Mouse (Mus musculus): ENCODE data around the gene Samd4. TPM values are rescaled to one million over a fixed set of nuclear protein-coding genes. Genes with fewer than 3 reads are reported as not detected.

The Samd4 gene
- 15.3 and 17.6 TPM in 2 replicates for polyA plus RNA-seq (2015; fragmentation: Nextera tagmentation; extraction: Ambion mirVana)

- 0% methylated on average over 53 of the region's 54 CpGs for WGBS
- peak; percentile 73 for ATAC-seq (replicated peaks; ENCODE audit: insufficient number of reproducible peaks, insufficient read depth, low FRiP score, low read depth)
- Histone ChIP-seq H3K9ac (peak within 1 kb of the TSS; percentile 97), H3K9me3 (replicated peaks) (no peaks in the 10 kb centered on the region), H3K27ac (peak within 1 kb of the TSS; percentile 98), H3K4me2 (peak within 1 kb of the TSS; percentile 92), H3K4me3 (peak within 1 kb of the TSS; percentile 80), H3K27me3 (no peaks in the 10 kb centered on the region), H3K36me3 (no peaks in the 10 kb centered on the region; the same call in 1 of the 2 replicates), H3K4me1 (replicated peaks) (peaks cover 27% of the 10 kb centered on the region)
Measured at GRCm38 (mm10) chr14:46882431-46883067, at the start of gene Samd4. TSS of gene Samd4 (plus strand) at chr14:46882854.

- Histone ChIP-seq H3K4me3 (no peak overlapping the region), H3K9ac (no peak overlapping the region), H3K36me3 (peaks cover 6% of the 10 kb centered on the region; the same call in 1 of the 2 replicates), H3K27me3 (no peaks in the 10 kb centered on the region), H3K4me1 (replicated peaks) (peaks cover 11% of the 10 kb centered on the region), H3K27ac (no peak overlapping the region), H3K9me3 (replicated peaks) (no peaks in the 10 kb centered on the region), H3K4me2 (no peak overlapping the region)
- WGBS = 57% methylated on average over 4 of the region's 4 CpGs
- ATAC-seq (replicated peaks; ENCODE audit: insufficient number of reproducible peaks, insufficient read depth, low FRiP score, low read depth) = no peak
Measured at GRCm38 (mm10) chr14:46839326-46839725, 43.3 kb upstream of the Samd4 start.

GRCm38 (mm10) chr14:46845706-46846105 is 36.9 kb upstream of the Samd4 start:
- no peak overlapping the region for H3K4me3 ChIP-seq
- H3K4me2 ChIP-seq = no peak overlapping the region
- H3K9ac ChIP-seq = no peak overlapping the region
- H3K27me3 ChIP-seq = no peaks in the 10 kb centered on the region
- peaks cover 25% of the 10 kb centered on the region for H3K36me3 ChIP-seq
- no peak for ATAC-seq (replicated peaks; ENCODE audit: insufficient number of reproducible peaks, insufficient read depth, low FRiP score, low read depth)
- H3K4me1 ChIP-seq (replicated peaks) = peaks cover 4% of the 10 kb centered on the region
- H3K9me3 ChIP-seq (replicated peaks) = no peaks in the 10 kb centered on the region
- H3K27ac ChIP-seq = no peak overlapping the region
- 91% methylated on average over 11 of the region's 11 CpGs for WGBS

GRCm38 (mm10) chr14:46848063-46848590 is 34.5 kb upstream of the Samd4 start:
- no peaks in the 10 kb centered on the region for H3K4me1 ChIP-seq (replicated peaks)
- H3K27ac ChIP-seq = no peak overlapping the region
- H3K9me3 ChIP-seq (replicated peaks) = no peaks in the 10 kb centered on the region
- H3K9ac ChIP-seq = no peak overlapping the region
- no peak for ATAC-seq (replicated peaks; ENCODE audit: insufficient number of reproducible peaks, insufficient read depth, low FRiP score, low read depth)
- WGBS = 79% methylated on average over 4 of the region's 4 CpGs
- H3K27me3 ChIP-seq = no peaks in the 10 kb centered on the region
- H3K36me3 ChIP-seq = peaks cover 20% of the 10 kb centered on the region
- H3K4me3 ChIP-seq = no peak overlapping the region
- no peak overlapping the region for H3K4me2 ChIP-seq

- Histone ChIP-seq H3K27ac (no peak overlapping the region), H3K36me3 (peaks cover 20% of the 10 kb centered on the region), H3K27me3 (no peaks in the 10 kb centered on the region), H3K4me1 (replicated peaks) (no peaks in the 10 kb centered on the region), H3K4me3 (no peak overlapping the region), H3K4me2 (no peak overlapping the region), H3K9me3 (replicated peaks) (no peaks in the 10 kb centered on the region), H3K9ac (no peak overlapping the region)
- 89% methylated on average over 5 of the region's 5 CpGs for WGBS
- ATAC-seq (replicated peaks; ENCODE audit: insufficient number of reproducible peaks, insufficient read depth, low FRiP score, low read depth) = no peak
Measured at GRCm38 (mm10) chr14:46848736-46849135, 33.9 kb upstream of the Samd4 start.

- Histone ChIP-seq H3K36me3 (peaks cover 22% of the 10 kb centered on the region), H3K9me3 (replicated peaks) (no peaks in the 10 kb centered on the region), H3K4me3 (no peak overlapping the region), H3K27me3 (no peaks in the 10 kb centered on the region), H3K27ac (no peak overlapping the region), H3K9ac (no peak overlapping the region), H3K4me2 (no peak overlapping the region), H3K4me1 (replicated peaks) (no peaks in the 10 kb centered on the region)
- 86% methylated on average over 1 of the region's 1 CpGs for WGBS
- no peak for ATAC-seq (replicated peaks; ENCODE audit: insufficient number of reproducible peaks, insufficient read depth, low FRiP score, low read depth)
Measured at GRCm38 (mm10) chr14:46849769-46850168, 32.9 kb upstream of the Samd4 start.

- Histone ChIP-seq H3K27ac (no peak overlapping the region), H3K36me3 (peaks cover 12% of the 10 kb centered on the region; the same call in 1 of the 2 replicates), H3K4me1 (replicated peaks) (no peaks in the 10 kb centered on the region), H3K4me2 (no peak overlapping the region), H3K27me3 (no peaks in the 10 kb centered on the region), H3K9me3 (replicated peaks) (no peaks in the 10 kb centered on the region), H3K4me3 (no peak overlapping the region), H3K9ac (no peak overlapping the region)
- 71% methylated on average over 11 of the region's 11 CpGs for WGBS
- no peak for ATAC-seq (replicated peaks; ENCODE audit: insufficient number of reproducible peaks, insufficient read depth, low FRiP score, low read depth)
Measured at GRCm38 (mm10) chr14:46853677-46854076, 29.0 kb upstream of the Samd4 start.

- ATAC-seq (replicated peaks; ENCODE audit: insufficient number of reproducible peaks, insufficient read depth, low FRiP score, low read depth) = no peak
- Histone ChIP-seq H3K9me3 (replicated peaks) (no peaks in the 10 kb centered on the region), H3K36me3 (no peaks in the 10 kb centered on the region; the same call in 1 of the 2 replicates), H3K9ac (no peak overlapping the region), H3K27me3 (no peaks in the 10 kb centered on the region), H3K4me3 (no peak overlapping the region), H3K27ac (no peak overlapping the region), H3K4me1 (replicated peaks) (no peaks in the 10 kb centered on the region), H3K4me2 (no peak overlapping the region)
- WGBS = 87% methylated on average over 5 of the region's 5 CpGs
Measured at GRCm38 (mm10) chr14:46862922-46863321, 19.7 kb upstream of the Samd4 start.

GRCm38 (mm10) chr14:46880935-46881334 is 1.7 kb upstream of the Samd4 start:
- Histone ChIP-seq H3K27me3 (no peaks in the 10 kb centered on the region), H3K9ac (no peak overlapping the region), H3K27ac (no peak overlapping the region), H3K36me3 (no peaks in the 10 kb centered on the region), H3K4me2 (peak overlapping the region; percentile 92), H3K4me3 (peak overlapping the region; percentile 80), H3K9me3 (replicated peaks) (no peaks in the 10 kb centered on the region), H3K4me1 (replicated peaks) (peaks cover 18% of the 10 kb centered on the region)
- WGBS = 6% methylated on average over 10 of the region's 10 CpGs
- no peak for ATAC-seq (replicated peaks; ENCODE audit: insufficient number of reproducible peaks, insufficient read depth, low FRiP score, low read depth)

- WGBS = 3% methylated on average over 40 of the region's 40 CpGs
- Histone ChIP-seq H3K27me3 (no peaks in the 10 kb centered on the region), H3K36me3 (no peaks in the 10 kb centered on the region), H3K4me2 (peak overlapping the region; percentile 92), H3K9me3 (replicated peaks) (no peaks in the 10 kb centered on the region), H3K9ac (peak overlapping the region; percentile 97), H3K27ac (peak overlapping the region; percentile 98), H3K4me1 (replicated peaks) (peaks cover 20% of the 10 kb centered on the region), H3K4me3 (peak overlapping the region; percentile 80)
- ATAC-seq (replicated peaks; ENCODE audit: insufficient number of reproducible peaks, insufficient read depth, low FRiP score, low read depth) = peak; percentile 16
Measured at GRCm38 (mm10) chr14:46881581-46882430, 848 bp upstream of the Samd4 start.

- Histone ChIP-seq H3K4me2 (peak overlapping the region; percentile 92), H3K36me3 (no peaks in the 10 kb centered on the region; the same call in 1 of the 2 replicates), H3K4me3 (peak overlapping the region; percentile 80), H3K27ac (peak overlapping the region; percentile 98), H3K9ac (peak overlapping the region; percentile 97), H3K4me1 (replicated peaks) (peaks cover 32% of the 10 kb centered on the region), H3K27me3 (no peaks in the 10 kb centered on the region), H3K9me3 (replicated peaks) (no peaks in the 10 kb centered on the region)
- peak; percentile 11; the same call in 1 of the 2 replicates for ATAC-seq (replicated peaks; ENCODE audit: insufficient number of reproducible peaks, insufficient read depth, low FRiP score, low read depth)
- under 1% methylated on average over 69 of the region's 70 CpGs for whole genome bisulfite sequencing
Measured at GRCm38 (mm10) chr14:46883068-46883870, 615 bp downstream of the Samd4 start.

Data from heart, embryonic 15.5 days (tissue).